20 mouse cellular contexts compared by ENCODE assay signal in the genomic region with DNA sequence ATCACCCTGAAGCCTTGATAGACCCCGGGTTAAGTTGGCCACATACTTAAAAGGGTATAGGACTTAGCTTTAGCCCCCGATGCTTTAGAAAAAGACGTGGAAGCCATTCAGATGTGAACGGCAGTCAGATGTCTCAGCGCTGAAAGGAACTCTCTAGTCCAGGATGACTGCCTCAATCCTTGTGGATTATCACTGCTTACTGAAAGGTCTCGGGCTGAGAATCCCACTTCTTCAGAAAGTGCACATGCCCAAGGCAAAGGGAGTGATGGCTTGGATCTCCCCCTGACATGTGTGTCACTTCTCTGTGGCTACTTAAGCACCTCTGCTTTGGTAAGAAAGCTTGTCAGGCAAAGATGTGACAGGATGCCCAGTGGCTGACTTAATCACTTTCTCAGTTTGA.
A peak's percentile ranks its signal among the peaks of the same experiment; 100 is the strongest.
DNase-seq lines count a peak whose midpoint lies in the region; ATAC-seq lines count a peak whose summit lies in the region.
"Had no signal": no experiment of that assay in that cellular context is flagged by ENCODE, and none has a peak within 500 bp of the region (broad histone marks: within the 10 kb centered on the region; RNA-seq: fewer than 3 reads in every experiment).

No protein-coding gene starts in this region.

- H3K4me1 ChIP-seq in heart, embryonic 11.5 days (ENCODE audit: control insufficient read depth, insufficient read depth, low read length), result 0 out of 2 replicates have a peak, but pooled peaks cover 3% of the 10 kb centered on the region
- H3K4me1 ChIP-seq in midbrain, embryonic 13.5 days (replicated peaks), result peaks cover 35% of the 10 kb centered on the region
- H3K4me1 ChIP-seq in midbrain, embryonic 11.5 days (ENCODE audit: control insufficient read depth, insufficient read depth, low read length), result peaks cover 4% of the 10 kb centered on the region
- H3K4me1 ChIP-seq: embryonic facial prominence, embryonic 12.5 days had no signal

- H3K4me2 ChIP-seq in heart, embryonic 11.5 days, result no peak overlapping the region
- H3K4me2 ChIP-seq in midbrain, embryonic 13.5 days (replicated peaks), result no peak overlapping the region
- no peak overlapping the region for H3K4me2 ChIP-seq in midbrain, embryonic 11.5 days
- H3K4me2 ChIP-seq: embryonic facial prominence, embryonic 12.5 days; forebrain, embryonic 13.5 days; forebrain, embryonic 15.5 days had no signal

- DNase-seq in heart, adult 11 months, result peak; percentile 53
- DNase-seq in midbrain, embryonic 11.5 days (ENCODE audit: low spot score, missing footprints), result no peak
- DNase-seq in retina, postnatal 1 day, result peak; percentile 12
- DNase-seq in retina, embryonic 14.5 days (ENCODE audit: low spot score), result no peak
- no peak for DNase-seq in gastrocnemius, postnatal 25 days
- DNase-seq: adrenal gland, adult 2 months; adrenal gland, postnatal 10 days; adrenal gland, postnatal 25 days; cerebellum, adult 11-12 months; cerebellum, adult 2 months; cerebellum, adult 9-10 months; cerebellum, postnatal 10 days; cerebellum, postnatal 25 days; forebrain, postnatal 0 days had no signal

- WGBS in heart, embryonic 11.5 days (ENCODE audit: insufficient replicate concordance), result 50% methylated on average over 6 of the region's 6 CpGs
- WGBS in midbrain, embryonic 13.5 days, result 22% methylated on average over 6 of the region's 6 CpGs
- 17% methylated on average over 6 of the region's 6 CpGs for WGBS in midbrain, embryonic 11.5 days

- H3K9ac ChIP-seq in heart, embryonic 11.5 days (ENCODE audit: low read depth, low read length), result no peak overlapping the region
- no peak overlapping the region for H3K9ac ChIP-seq in midbrain, embryonic 13.5 days (replicated peaks)
- H3K9ac ChIP-seq in midbrain, embryonic 11.5 days (ENCODE audit: low read length), result no peak overlapping the region; the same call in 1 of the 2 replicates
- H3K9ac ChIP-seq: embryonic facial prominence, embryonic 12.5 days; forebrain, embryonic 13.5 days; forebrain, embryonic 15.5 days; forebrain, postnatal 0 days had no signal

- ATAC-seq in heart, embryonic 11.5 days (replicated peaks; ENCODE audit: insufficient number of reproducible peaks, low FRiP score, low TSS enrichment), result no peak
- no peak for ATAC-seq in midbrain, embryonic 13.5 days
- ATAC-seq in midbrain, embryonic 11.5 days (ENCODE audit: low FRiP score), result no peak
- ATAC-seq: forebrain, embryonic 13.5 days; forebrain, embryonic 15.5 days; forebrain, postnatal 0 days had no signal

- H3K27ac ChIP-seq in heart, embryonic 11.5 days (ENCODE audit: low read depth, low read length), result no peak overlapping the region
- peak overlapping the region; percentile 19; the same call in 1 of the 2 replicates for H3K27ac ChIP-seq in midbrain, embryonic 13.5 days
- H3K27ac ChIP-seq in midbrain, embryonic 11.5 days (ENCODE audit: low read depth, low read length), result no peak overlapping the region
- H3K27ac ChIP-seq: embryonic facial prominence, embryonic 10.5 days; embryonic facial prominence, embryonic 12.5 days; forebrain, embryonic 13.5 days; forebrain, embryonic 15.5 days had no signal

- H3K36me3 ChIP-seq in heart, embryonic 11.5 days (ENCODE audit: control insufficient read depth, insufficient read depth, low read length), result no peaks in the 10 kb centered on the region
- no peaks in the 10 kb centered on the region for H3K36me3 ChIP-seq in midbrain, embryonic 13.5 days
- no peaks in the 10 kb centered on the region for H3K36me3 ChIP-seq in midbrain, embryonic 11.5 days (ENCODE audit: control insufficient read depth, insufficient read depth, low read length)
- H3K36me3 ChIP-seq: embryonic facial prominence, embryonic 10.5 days; embryonic facial prominence, embryonic 12.5 days; forebrain, embryonic 15.5 days had no signal

- no peaks in the 10 kb centered on the region for H3K27me3 ChIP-seq in heart, embryonic 11.5 days (ENCODE audit: control insufficient read depth, insufficient read depth, low read length)
- H3K27me3 ChIP-seq in midbrain, embryonic 13.5 days, result no peaks in the 10 kb centered on the region
- no peaks in the 10 kb centered on the region for H3K27me3 ChIP-seq in midbrain, embryonic 11.5 days (ENCODE audit: control insufficient read depth, insufficient read depth, low read length)
- H3K27me3 ChIP-seq: embryonic facial prominence, embryonic 12.5 days; forebrain, embryonic 13.5 days; forebrain, embryonic 15.5 days had no signal

- no peak overlapping the region for H3K4me3 ChIP-seq in heart, embryonic 11.5 days (ENCODE audit: low read depth, low read length)
- H3K4me3 ChIP-seq in midbrain, embryonic 13.5 days (replicated peaks), result no peak overlapping the region
- no peak overlapping the region for H3K4me3 ChIP-seq in midbrain, embryonic 11.5 days (ENCODE audit: low read depth, low read length)
- H3K4me3 ChIP-seq: embryonic facial prominence, embryonic 10.5 days; embryonic facial prominence, embryonic 12.5 days; forebrain, embryonic 13.5 days; forebrain, embryonic 15.5 days had no signal

- no peaks in the 10 kb centered on the region for H3K9me3 ChIP-seq in heart, embryonic 11.5 days (replicated peaks; ENCODE audit: control insufficient read depth, low read length)
- H3K9me3 ChIP-seq in midbrain, embryonic 13.5 days, result no peaks in the 10 kb centered on the region
- H3K9me3 ChIP-seq in midbrain, embryonic 11.5 days (ENCODE audit: control insufficient read depth, low read length), result no peaks in the 10 kb centered on the region
- H3K9me3 ChIP-seq: embryonic facial prominence, embryonic 10.5 days; embryonic facial prominence, embryonic 12.5 days; forebrain, embryonic 13.5 days; forebrain, embryonic 15.5 days had no signal

Comparison
In these comparisons a context has a peak if more than half of its experiments do, and no peak if none do; other contexts are left out.
1. DNase-seq: peak in heart, adult 11 months (single experiment) and retina, postnatal 1 day (single experiment); none in midbrain, embryonic 11.5 days (single experiment), retina, embryonic 14.5 days (single experiment) and gastrocnemius, postnatal 25 days (single experiment).